Comparison of ENCODE assay signal across 22 mouse cellular contexts in genomic region chr9:14901757-14902156, GRCm38 (mm10). TPM values are rescaled to one million over a fixed set of nuclear protein-coding genes. Genes with fewer than 3 reads are reported as not detected.
A peak's percentile ranks its signal among the peaks of the same experiment; 100 is the strongest.
DNase-seq lines count a peak whose midpoint lies in the region; ATAC-seq and TF ChIP-seq lines count a peak whose summit lies in the region.
"Had no signal": no experiment of that assay in that cellular context is flagged by ENCODE, and none has a peak within 500 bp of the region (broad histone marks: within the 10 kb centered on the region; RNA-seq: fewer than 3 reads in every experiment).

No protein-coding gene starts in this region.

- no peak overlapping the region for H3K4me2 ChIP-seq in hindbrain, embryonic 13.5 days
- H3K4me2 ChIP-seq in hindbrain, embryonic 11.5 days (replicated peaks; ENCODE audit: low read depth, low read length), result no peak overlapping the region
- H3K4me2 ChIP-seq in stomach, embryonic 16.5 days (ENCODE audit: low read depth, low read length), result no peak overlapping the region
- no peak overlapping the region for H3K4me2 ChIP-seq in forebrain, embryonic 16.5 days (ENCODE audit: low read length)
- H3K4me2 ChIP-seq: heart, embryonic 13.5 days; hindbrain, embryonic 14.5 days had no signal

- peaks cover 10% of the 10 kb centered on the region for H3K27me3 ChIP-seq in hindbrain, embryonic 13.5 days
- no peaks in the 10 kb centered on the region for H3K27me3 ChIP-seq in hindbrain, embryonic 11.5 days (ENCODE audit: control insufficient read depth, insufficient read depth, low read length)
- no peaks in the 10 kb centered on the region for H3K27me3 ChIP-seq in thymus, adult 2 months (ENCODE audit: control insufficient read depth, insufficient read depth, low read length)
- no peaks in the 10 kb centered on the region for H3K27me3 ChIP-seq in stomach, embryonic 16.5 days (ENCODE audit: control insufficient read depth, insufficient read depth, low read length)
- no peaks in the 10 kb centered on the region for H3K27me3 ChIP-seq in forebrain, embryonic 16.5 days (replicated peaks; ENCODE audit: control insufficient read depth, insufficient read depth, low read length)

- H3K9ac ChIP-seq in hindbrain, embryonic 13.5 days, result no peak overlapping the region
- no peak overlapping the region for H3K9ac ChIP-seq in hindbrain, embryonic 11.5 days (ENCODE audit: low read depth, low read length)
- no peak overlapping the region for H3K9ac ChIP-seq in stomach, embryonic 16.5 days (ENCODE audit: low read length)
- no peak overlapping the region for H3K9ac ChIP-seq in forebrain, embryonic 16.5 days (replicated peaks; ENCODE audit: low read depth, low read length)
- H3K9ac ChIP-seq: heart, embryonic 13.5 days; hindbrain, embryonic 14.5 days had no signal

- 67% methylated on average over 7 of the region's 7 CpGs for WGBS in hindbrain, embryonic 13.5 days
- WGBS in hindbrain, embryonic 11.5 days, result 67% methylated on average over 7 of the region's 7 CpGs
- 86% methylated on average over 7 of the region's 7 CpGs for WGBS in thymus, adult 2 months
- 47% methylated on average over 7 of the region's 7 CpGs for WGBS in stomach, embryonic 16.5 days
- 88% methylated on average over 7 of the region's 7 CpGs for WGBS in forebrain, embryonic 16.5 days

- peaks cover 15% of the 10 kb centered on the region for H3K4me1 ChIP-seq in hindbrain, embryonic 13.5 days (replicated peaks)
- H3K4me1 ChIP-seq in hindbrain, embryonic 11.5 days (replicated peaks; ENCODE audit: control insufficient read depth, insufficient read depth, low read length), result no peaks in the 10 kb centered on the region; the same call in 1 of the 2 replicates
- H3K4me1 ChIP-seq in thymus, adult 2 months (replicated peaks; ENCODE audit: control insufficient read depth, insufficient read depth, low read length), result peaks cover 50% of the 10 kb centered on the region
- peaks cover 24% of the 10 kb centered on the region for H3K4me1 ChIP-seq in stomach, embryonic 16.5 days (ENCODE audit: control insufficient read depth, insufficient read depth, low read length)
- peaks cover 3% of the 10 kb centered on the region; the same call in 1 of the 2 replicates for H3K4me1 ChIP-seq in forebrain, embryonic 16.5 days (replicated peaks; ENCODE audit: control insufficient read depth, insufficient read depth, low read length)

- TF ChIP-seq CTCF in thymus, adult 2 months (IDR thresholded peaks at IDR 0.05; ENCODE audit: borderline replicate concordance, control insufficient read depth, extremely low read depth, insufficient read depth, low read length, poor library complexity), result no peak

- H3K9me3 ChIP-seq in hindbrain, embryonic 13.5 days, result no peaks in the 10 kb centered on the region
- no peaks in the 10 kb centered on the region for H3K9me3 ChIP-seq in hindbrain, embryonic 11.5 days (ENCODE audit: control insufficient read depth, low read length)
- H3K9me3 ChIP-seq in stomach, embryonic 16.5 days (replicated peaks; ENCODE audit: control insufficient read depth, low read length), result no peaks in the 10 kb centered on the region
- H3K9me3 ChIP-seq in forebrain, embryonic 16.5 days (ENCODE audit: control insufficient read depth, low read length), result no peaks in the 10 kb centered on the region
- H3K9me3 ChIP-seq: embryonic facial prominence, embryonic 10.5 days; forebrain, embryonic 10.5 days; heart, embryonic 13.5 days had no signal

- TF ChIP-seq POLR2A in thymus, adult 2 months (IDR thresholded peaks at IDR 0.05; ENCODE audit: control insufficient read depth, extremely low read depth, insufficient read depth, low read length, poor library complexity), result no peak

- H3K27ac ChIP-seq in hindbrain, embryonic 13.5 days, result no peak overlapping the region
- H3K27ac ChIP-seq in hindbrain, embryonic 11.5 days (ENCODE audit: low read depth, low read length), result no peak overlapping the region
- H3K27ac ChIP-seq in thymus, adult 2 months (ENCODE audit: control insufficient read depth, insufficient read depth, low read length), result peak overlapping the region; percentile 8; the same call in 1 of the 2 replicates
- H3K27ac ChIP-seq in stomach, embryonic 16.5 days (ENCODE audit: low read length), result no peak overlapping the region
- H3K27ac ChIP-seq in forebrain, embryonic 16.5 days (ENCODE audit: low read length), result no peak overlapping the region
- H3K27ac ChIP-seq: embryonic facial prominence, embryonic 10.5 days; forebrain, embryonic 10.5 days; heart, embryonic 13.5 days; hindbrain, embryonic 14.5 days had no signal

- DNase-seq in hindbrain, embryonic 11.5 days (ENCODE audit: low spot score), result no peak
- no peak for DNase-seq in thymus, adult 2 months
- DNase-seq in thymus, postnatal 4 days, result no peak
- DNase-seq in layer of hippocampus, adult 18-20 months (ENCODE audit: low spot score in 2 of 2), result no peak
- DNase-seq: adrenal gland, adult 2 months; adrenal gland, postnatal 36 days; cerebellum, adult 2 months; cerebellum, postnatal 10 days; gastrocnemius, postnatal 36 days; heart, adult 11 months; heart, postnatal 4 days had no signal

- no peaks in the 10 kb centered on the region for H3K36me3 ChIP-seq in hindbrain, embryonic 13.5 days
- H3K36me3 ChIP-seq in hindbrain, embryonic 11.5 days (ENCODE audit: control insufficient read depth, insufficient read depth, low read length), result no peaks in the 10 kb centered on the region
- H3K36me3 ChIP-seq in thymus, adult 2 months (ENCODE audit: control insufficient read depth, insufficient read depth, low read length), result no peaks in the 10 kb centered on the region
- no peaks in the 10 kb centered on the region for H3K36me3 ChIP-seq in stomach, embryonic 16.5 days (ENCODE audit: control insufficient read depth, insufficient read depth, low read length)
- no peaks in the 10 kb centered on the region for H3K36me3 ChIP-seq in forebrain, embryonic 16.5 days (ENCODE audit: control insufficient read depth, insufficient read depth)
- H3K36me3 ChIP-seq: embryonic facial prominence, embryonic 10.5 days; forebrain, embryonic 10.5 days; heart, embryonic 13.5 days had no signal

- no peak overlapping the region for H3K4me3 ChIP-seq in hindbrain, embryonic 13.5 days
- H3K4me3 ChIP-seq in hindbrain, embryonic 11.5 days (ENCODE audit: low read depth, low read length), result no peak overlapping the region
- no peak overlapping the region for H3K4me3 ChIP-seq in thymus, adult 2 months (ENCODE audit: control insufficient read depth, insufficient read depth, low read length)
- no peak overlapping the region for H3K4me3 ChIP-seq in stomach, embryonic 16.5 days (replicated peaks; ENCODE audit: low read length)
- H3K4me3 ChIP-seq in forebrain, embryonic 16.5 days (replicated peaks; ENCODE audit: low read length), result no peak overlapping the region
- H3K4me3 ChIP-seq: embryonic facial prominence, embryonic 10.5 days; forebrain, embryonic 10.5 days; heart, embryonic 13.5 days had no signal

- peak; percentile 30; the same call in 1 of the 2 replicates for ATAC-seq in hindbrain, embryonic 13.5 days (ENCODE audit: low FRiP score)
- ATAC-seq in hindbrain, embryonic 11.5 days (ENCODE audit: low FRiP score), result no peak
- peak; percentile 34; the same call in 1 of the 2 replicates for ATAC-seq in stomach, embryonic 16.5 days (ENCODE audit: insufficient read depth, low FRiP score)
- no peak for ATAC-seq in forebrain, embryonic 16.5 days
- ATAC-seq: forebrain, embryonic 14.5 days had no signal

RNA-seq across cellular contexts. Expression of gene Izumo1r, which starts 2.0 kb away (rescaled TPM):
- polyA plus RNA-seq in hindbrain, embryonic 13.5 days (2015; fragmentation: Nextera tagmentation; extraction: Ambion mirVana), result not detected in 2 replicates
- polyA plus RNA-seq in hindbrain, embryonic 11.5 days (2014; fragmentation: Nextera tagmentation; extraction: Ambion mirVana), result not detected in 2 replicates
- polyA plus RNA-seq in thymus, adult 2 months (2012; rRNA removed), result 66.3 and 70.8 TPM in 2 replicates
- polyA plus RNA-seq in stomach, embryonic 16.5 days (2015; fragmentation: Nextera tagmentation; extraction: Ambion mirVana), result not detected in 2 replicates
- not detected in 2 replicates for polyA plus RNA-seq in forebrain, embryonic 16.5 days (2015; fragmentation: Nextera tagmentation; extraction: Ambion mirVana)
- not detected for total RNA-seq in layer of hippocampus, adult 18-20 months (2021)
- total RNA-seq: adrenal gland, adult 2 months; adrenal gland, postnatal 36 days; gastrocnemius, adult 8-10 months; gastrocnemius, postnatal 36 days; heart, postnatal 4 days had no signal
- polyA plus RNA-seq: C2C12; cerebellum, adult 2 months; forebrain, embryonic 10.5 days; forebrain, embryonic 14.5 days; heart, embryonic 13.5 days; heart, postnatal 0 days; hindbrain, embryonic 14.5 days had no signal

RNA-seq across cellular contexts. Expression of gene Gpr83, which starts 41.7 kb away (rescaled TPM):
- 0.70 and 1.1 TPM in 2 replicates for polyA plus RNA-seq in hindbrain, embryonic 13.5 days (2015; fragmentation: Nextera tagmentation; extraction: Ambion mirVana)
- 1.7 and 1.8 TPM in 2 replicates for polyA plus RNA-seq in hindbrain, embryonic 11.5 days (2014; fragmentation: Nextera tagmentation; extraction: Ambion mirVana)
- 10.0 and 10.9 TPM in 2 replicates for polyA plus RNA-seq in thymus, adult 2 months (2012; rRNA removed)
- 0.36 and 0.65 TPM in 2 replicates for polyA plus RNA-seq in stomach, embryonic 16.5 days (2015; fragmentation: Nextera tagmentation; extraction: Ambion mirVana)
- polyA plus RNA-seq in forebrain, embryonic 16.5 days (2015; fragmentation: Nextera tagmentation; extraction: Ambion mirVana), result 1.4 and 2.0 TPM in 2 replicates
- 10 to 100 TPM; 13.5 to 16.2 TPM for total RNA-seq in layer of hippocampus, adult 18-20 months (2021)
- total RNA-seq: adrenal gland, adult 2 months; adrenal gland, postnatal 36 days; gastrocnemius, adult 8-10 months; gastrocnemius, postnatal 36 days; heart, postnatal 4 days had no signal
- polyA plus RNA-seq: C2C12; heart, postnatal 0 days had no signal

Comparison
In these comparisons a context has a peak if more than half of its experiments do, and no peak if none do; other contexts are left out.
1. ATAC-seq: peak in hindbrain, embryonic 13.5 days (single experiment) and stomach, embryonic 16.5 days (single experiment); none in hindbrain, embryonic 11.5 days (single experiment) and forebrain, embryonic 16.5 days (single experiment).
2. RNA of gene Izumo1r, which starts 2.0 kb away (polyA plus RNA-seq): 66.3 to 70.8 TPM in thymus, adult 2 months; not detected in hindbrain, embryonic 13.5 days, not detected in stomach, embryonic 16.5 days, not detected in hindbrain, embryonic 11.5 days and not detected in forebrain, embryonic 16.5 days; every median in the first group is over 10 times any median in the second.